Mouse (Mus musculus) thymus, adult 2 months (tissue): ENCODE data around the gene Acrbp. TPM values are rescaled to one million over a fixed set of nuclear protein-coding genes. Genes with fewer than 3 reads are reported as not detected.

ENCODE experiments used
- DNase-seq: peaks from one replicate; pipeline ENCODE4 v3.0.0; 2021
- H3K27ac ChIP-seq: fragments of 200-500 bp; 2 replicates; pipeline ENCODE4 v1.5.1; 2012; ENCODE audit warnings: low read length, control low read depth; ENCODE audit not compliant: control insufficient read depth, insufficient read depth
- H3K27me3 ChIP-seq: fragments of 200-500 bp; 2 replicates; pipeline ENCODE4 v1.6.1; 2012; ENCODE audit warnings: mild to moderate bottlenecking, low read length, moderate library complexity, mixed read lengths; ENCODE audit not compliant: control insufficient read depth, insufficient read depth
- H3K36me3 ChIP-seq: fragments of 200-500 bp; 2 replicates; pipeline ENCODE4 v1.6.1; 2012; ENCODE audit warnings: mild to moderate bottlenecking, low read length, moderate library complexity; ENCODE audit not compliant: control insufficient read depth, insufficient read depth
- H3K4me1 ChIP-seq: fragments of 200-500 bp; replicated peaks from 2 replicates; pipeline ENCODE4 v1.6.1; 2012; ENCODE audit warnings: low read length; ENCODE audit not compliant: control insufficient read depth, insufficient read depth
- H3K4me3 ChIP-seq: fragments of 200-500 bp; 2 replicates; pipeline ENCODE4 v1.5.1; 2012; ENCODE audit warnings: mild to moderate bottlenecking, low read length, control low read depth, moderate library complexity; ENCODE audit not compliant: control insufficient read depth, insufficient read depth
- CTCF ChIP-seq: fragments of 200-500 bp; IDR thresholded peaks from 2 replicates; pipeline ENCODE4 v1.5.1; 2012; ENCODE audit warnings: mild to moderate bottlenecking, control low read depth, low read length, moderate library complexity, borderline replicate concordance; ENCODE audit not compliant: control insufficient read depth, poor library complexity, insufficient read depth; ENCODE audit errors: extremely low read depth
- POLR2A ChIP-seq: fragments of 200-500 bp; IDR thresholded peaks from 2 replicates; pipeline ENCODE4 v1.6.1; 2012; ENCODE audit warnings: mild to moderate bottlenecking, low read length, control low read depth, moderate library complexity; ENCODE audit not compliant: control insufficient read depth, poor library complexity, insufficient read depth; ENCODE audit errors: extremely low read depth
- WGBS: fragments of 180-500 bp; shearing (Covaris S2); methylation state at CpG from one replicate; pipeline ENCODE4 v1.1.7; 2018; 5-methylcytosine and 5-hydroxymethylcytosine counted together
- polyA plus RNA-seq: library from polyadenylated mRNA; depleted of rRNA; stranded (reverse); fragments of >200 nt; gene quantifications from 2 replicates; pipeline ENCODE4 v1.2.3, GENCODE M21; 2012; rRNA removed

Acrbp gene
- polyA plus RNA-seq, 1 experiment: 89.5 TPM

DNA sequence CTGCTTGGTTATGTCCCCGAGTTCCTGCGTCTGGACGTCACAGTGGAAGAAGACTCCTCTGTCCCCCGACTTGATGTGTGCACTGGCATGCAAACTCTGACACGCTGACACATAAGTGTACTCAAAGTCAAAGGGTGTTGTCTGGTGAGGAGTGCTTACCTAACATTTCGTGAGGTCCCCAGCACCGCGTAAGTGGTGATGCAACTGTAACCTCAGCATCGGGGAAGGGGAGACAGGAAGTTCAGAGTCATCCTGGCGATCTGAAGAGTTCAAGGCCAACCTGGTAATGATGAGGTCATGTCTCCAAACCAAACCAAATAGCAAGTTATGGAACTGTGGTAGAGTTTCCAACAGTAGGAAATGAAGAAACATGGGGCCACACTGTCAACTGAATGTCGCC, 63.1 kb downstream of the Acrbp start:
- Histone ChIP-seq H3K36me3 (peaks cover 97% of the 10 kb centered on the region), H3K4me3 (no peak overlapping the region), H3K4me1 (no peaks in the 10 kb centered on the region), H3K27ac (no peak overlapping the region), H3K27me3 (no peaks in the 10 kb centered on the region)
- WGBS: 93% methylated on average over 11 of the region's 11 CpGs
- no peak for DNase-seq
- TF ChIP-seq POLR2A: no peak
- TF ChIP-seq CTCF: no peak

Other genes with a start within 250 kb of the Acrbp start
- gene Spsb2, start 241.0 kb upstream of the Acrbp start, polyA plus RNA-seq: 7.1 and 8.1 TPM in 2 replicates
- gene Tpi1, start 235.4 kb upstream of the Acrbp start, polyA plus RNA-seq: 171 and 181 TPM in 2 replicates
- gene Usp5, start 220.2 kb upstream of the Acrbp start, polyA plus RNA-seq: 118 and 121 TPM in 2 replicates
- 202 and 248 TPM in 2 replicates for gene Cdca3, start 220.1 kb upstream of the Acrbp start, polyA plus RNA-seq
- 2.8 and 4.0 TPM in 2 replicates for gene Gnb3, start 209.4 kb upstream of the Acrbp start, polyA plus RNA-seq
- 20.1 and 26.8 TPM in 2 replicates for gene P3h3, start 191.9 kb upstream of the Acrbp start, polyA plus RNA-seq
- 136 and 138 TPM in 2 replicates for gene Gpr162, start 185.7 kb upstream of the Acrbp start, polyA plus RNA-seq
- 549 and 565 TPM in 2 replicates for gene Cd4, start 161.5 kb upstream of the Acrbp start, polyA plus RNA-seq
- 27.7 and 30.1 TPM in 2 replicates for gene Lag3, start 138.0 kb upstream of the Acrbp start, polyA plus RNA-seq
- 1,595 and 1,797 TPM in 2 replicates for gene Ptms, start 129.6 kb upstream of the Acrbp start, polyA plus RNA-seq
- gene Mlf2, start 118.3 kb upstream of the Acrbp start, polyA plus RNA-seq: 404 and 428 TPM in 2 replicates
- gene Cops7a, start 84.2 kb upstream of the Acrbp start, polyA plus RNA-seq: 168 and 199 TPM in 2 replicates
- 5.1 and 5.5 TPM in 2 replicates for gene Pianp, start 53.0 kb upstream of the Acrbp start, polyA plus RNA-seq
- 117 and 126 TPM in 2 replicates for gene Zfp384, start 40.5 kb upstream of the Acrbp start, polyA plus RNA-seq
- gene Ing4, start 9.9 kb upstream of the Acrbp start, polyA plus RNA-seq: 96.8 and 99.4 TPM in 2 replicates
- gene Lpar5, start 18.2 kb downstream of the Acrbp start, polyA plus RNA-seq: 35.7 and 40.0 TPM in 2 replicates
- gene Chd4, start 46.3 kb downstream of the Acrbp start, polyA plus RNA-seq: 127 and 211 TPM in 2 replicates
- 26.4 and 28.6 TPM in 2 replicates for gene Nop2, start 82.2 kb downstream of the Acrbp start, polyA plus RNA-seq
- gene Iffo1, start 95.6 kb downstream of the Acrbp start, polyA plus RNA-seq: 90.4 and 94.6 TPM in 2 replicates
- gene Gapdh, start 116.8 kb downstream of the Acrbp start, polyA plus RNA-seq: 3,688 and 4,326 TPM in 2 replicates
- 430 and 598 TPM in 2 replicates for gene Ncapd2, start 142.0 kb downstream of the Acrbp start, polyA plus RNA-seq
- 68.1 and 70.7 TPM in 2 replicates for gene Mrpl51, start 142.1 kb downstream of the Acrbp start, polyA plus RNA-seq
- gene Vamp1, start 165.9 kb downstream of the Acrbp start, polyA plus RNA-seq: 372 and 423 TPM in 2 replicates
- gene Tapbpl, start 182.2 kb downstream of the Acrbp start, polyA plus RNA-seq: 64.2 and 67.6 TPM in 2 replicates
- gene Cd27, start 187.3 kb downstream of the Acrbp start, polyA plus RNA-seq: 1,056 and 1,075 TPM in 2 replicates
- gene Tuba3a, start 236.4 kb downstream of the Acrbp start, polyA plus RNA-seq: 0.15 and 0.84 TPM in 2 replicates